Mouse (Mus musculus): ENCODE data around the gene Sh2b3. TPM values are rescaled to one million over a fixed set of nuclear protein-coding genes. Genes with fewer than 3 reads are reported as not detected.

Sh2b3 gene
- polyA plus RNA-seq, 1 experiment: 13.5 TPM

GRCm38 (mm10) chr5:121778485-121779119 is 58.8 kb downstream of the Sh2b3 start:
- DNase-seq (ENCODE audit: low read depth): peak; percentile 90
- TF ChIP-seq CTCF (IDR thresholded peaks at IDR 0.05; ENCODE audit: borderline replicate concordance, extremely low read depth, insufficient read depth, insufficient read length): no peak
- no peak for TF ChIP-seq POLR2A (IDR thresholded peaks at IDR 0.05; ENCODE audit: borderline replicate concordance, extremely low read depth, insufficient read depth, insufficient read length, poor library complexity, severe bottlenecking)

- no peak for DNase-seq (ENCODE audit: low read depth)
- TF ChIP-seq POLR2A (IDR thresholded peaks at IDR 0.05; ENCODE audit: borderline replicate concordance, extremely low read depth, insufficient read depth, insufficient read length, poor library complexity, severe bottlenecking): no peak
- TF ChIP-seq CTCF (IDR thresholded peaks at IDR 0.05; ENCODE audit: borderline replicate concordance, extremely low read depth, insufficient read depth, insufficient read length): no peak
Observed at GRCm38 (mm10) chr5:121771611-121772010, 65.8 kb downstream of the Sh2b3 start.

- no peak for DNase-seq (ENCODE audit: low read depth)
Observed at GRCm38 (mm10) chr5:121769827-121770226, 67.6 kb downstream of the Sh2b3 start.

GRCm38 (mm10) chr5:121767564-121767963 is 69.9 kb downstream of the Sh2b3 start:
- TF ChIP-seq CTCF (IDR thresholded peaks at IDR 0.05; ENCODE audit: borderline replicate concordance, extremely low read depth, insufficient read depth, insufficient read length) (no peak), POLR2A (IDR thresholded peaks at IDR 0.05; ENCODE audit: borderline replicate concordance, extremely low read depth, insufficient read depth, insufficient read length, poor library complexity, severe bottlenecking) (no peak)
- no peak for DNase-seq (ENCODE audit: low read depth)

More at GRCm38 (mm10) chr5:121769827-121770226, 67.6 kb downstream of the Sh2b3 start:
- TF ChIP-seq POLR2A (IDR thresholded peaks at IDR 0.05; ENCODE audit: borderline replicate concordance, extremely low read depth, insufficient read depth, insufficient read length, poor library complexity, severe bottlenecking): no peak
- no peak for TF ChIP-seq CTCF (IDR thresholded peaks at IDR 0.05; ENCODE audit: borderline replicate concordance, extremely low read depth, insufficient read depth, insufficient read length)

- TF ChIP-seq POLR2A (IDR thresholded peaks at IDR 0.05; ENCODE audit: borderline replicate concordance, extremely low read depth, insufficient read depth, insufficient read length, poor library complexity, severe bottlenecking) (no peak), CTCF (IDR thresholded peaks at IDR 0.05; ENCODE audit: borderline replicate concordance, extremely low read depth, insufficient read depth, insufficient read length) (no peak; the same call in 1 of the 2 replicates)
- DNase-seq (ENCODE audit: low read depth): no peak
Observed at GRCm38 (mm10) chr5:121766038-121766773, 71.2 kb downstream of the Sh2b3 start.

Other genes starting within 250 kb of the Sh2b3 start
- 141 and 169 TPM in 2 replicates for gene Aldh2, start 243.8 kb downstream of the Sh2b3 start, polyA plus RNA-seq (2012; rRNA removed)
- gene Acad12, start 218.7 kb downstream of the Sh2b3 start, polyA plus RNA-seq (2012; rRNA removed): 1.5 and 1.8 TPM in 2 replicates
- 1.8 and 2.8 TPM in 2 replicates for gene Acad10, start 177.1 kb downstream of the Sh2b3 start, polyA plus RNA-seq (2012; rRNA removed)
- gene Brap, start 177.1 kb downstream of the Sh2b3 start, polyA plus RNA-seq (2012; rRNA removed): 31.4 and 41.5 TPM in 2 replicates
- 156 and 226 TPM in 2 replicates for gene Atxn2, start 126.3 kb downstream of the Sh2b3 start, polyA plus RNA-seq (2012; rRNA removed)
- gene Pheta1, start 11.3 kb upstream of the Sh2b3 start, polyA plus RNA-seq (2012; rRNA removed): 45.0 and 55.7 TPM in 2 replicates
- gene Cux2, start 212.5 kb upstream of the Sh2b3 start, polyA plus RNA-seq (2012; rRNA removed): 50.2 and 52.6 TPM in 2 replicates

All from brain, embryonic 14.5 days (tissue).